Mouse (Mus musculus): ENCODE measurements at regions not wholly inside any gene's neighbourhood (a gene's known extent, or its start where the extent isn't known, plus 50 kb on each side); places are given as distances from the start of the nearest gene placed in this dataset. TPM values are rescaled to one million over a fixed set of nuclear protein-coding genes. Genes with fewer than 3 reads are reported as not detected.

GRCm38 (mm10) chr12:37015474-37016248 lies 92.7 kb upstream of the Meox2 start:
- no peaks in the 10 kb centered on the region for H3K27me3 ChIP-seq
- ATAC-seq (replicated peaks), result no peak
- H3K4me3 ChIP-seq, result no peak overlapping the region
- H3K27ac ChIP-seq (replicated peaks), result no peak overlapping the region
- no peak overlapping the region for H3K4me2 ChIP-seq (replicated peaks)
- 53% methylated on average over 4 of the region's 4 CpGs for WGBS
- no peaks in the 10 kb centered on the region for H3K4me1 ChIP-seq
- H3K36me3 ChIP-seq, result no peaks in the 10 kb centered on the region
- H3K9ac ChIP-seq (replicated peaks), result no peak overlapping the region
- no peaks in the 10 kb centered on the region for H3K9me3 ChIP-seq

- H3K9ac ChIP-seq (replicated peaks), result no peak overlapping the region
- H3K36me3 ChIP-seq, result no peaks in the 10 kb centered on the region
- H3K9me3 ChIP-seq, result no peaks in the 10 kb centered on the region
- ATAC-seq (replicated peaks), result no peak
- no peaks in the 10 kb centered on the region for H3K4me1 ChIP-seq
- no peak overlapping the region for H3K27ac ChIP-seq (replicated peaks)
- no peak overlapping the region for H3K4me2 ChIP-seq (replicated peaks)
- WGBS, result 76% methylated on average over 3 of the region's 3 CpGs
- no peak overlapping the region for H3K4me3 ChIP-seq
- no peaks in the 10 kb centered on the region for H3K27me3 ChIP-seq
Measured at GRCm38 (mm10) chr12:37047191-37047590, 61.1 kb upstream of the Meox2 start.

- Histone ChIP-seq H3K9me3 (no peaks in the 10 kb centered on the region), H3K4me1 (no peaks in the 10 kb centered on the region), H3K27me3 (no peaks in the 10 kb centered on the region), H3K27ac (replicated peaks) (no peak overlapping the region), H3K4me2 (replicated peaks) (no peak overlapping the region), H3K4me3 (no peak overlapping the region), H3K9ac (replicated peaks) (no peak overlapping the region), H3K36me3 (no peaks in the 10 kb centered on the region)
- 25% methylated on average over 1 of the region's 1 CpGs for WGBS
- ATAC-seq (replicated peaks), result no peak
Measured at GRCm38 (mm10) chr12:37050596-37050995, 57.7 kb upstream of the Meox2 start.

- no peak for ATAC-seq (replicated peaks)
- Histone ChIP-seq H3K9ac (replicated peaks) (no peak overlapping the region), H3K36me3 (no peaks in the 10 kb centered on the region), H3K4me2 (replicated peaks) (no peak overlapping the region), H3K4me1 (no peaks in the 10 kb centered on the region), H3K4me3 (no peak overlapping the region), H3K27me3 (no peaks in the 10 kb centered on the region), H3K9me3 (no peaks in the 10 kb centered on the region), H3K27ac (replicated peaks) (no peak overlapping the region)
- WGBS, result 74% methylated on average over 3 of the region's 3 CpGs
Measured at GRCm38 (mm10) chr12:37057411-37057810, 50.9 kb upstream of the Meox2 start.

Small RNAs in the stretch of these regions (microRNA-seq; reads per million reads assigned to microRNA genes)
- gene Gm44326, result not detected
- gene Mir5099, result 79.1 reads per million, percentile 49 among the genes with 10 or more reads in this experiment
